Mouse (Mus musculus) heart, adult 10 weeks (tissue): Measurements from ENCODE around the gene Gm13694. TPM values are rescaled to one million over a fixed set of nuclear protein-coding genes. Genes with fewer than 3 reads are reported as not detected.

ENCODE experiments used
- polyA plus RNA-seq: library from polyadenylated mRNA; stranded (reverse); fragments of 350-450 nt; fragmentation: Illumina TruSeq; extraction: RNeasy Lipid Tissue Mini Kit (QIAGEN cat#74804); gene quantifications from one replicate; pipeline ENCODE4 v1.2.3, GENCODE M21; 2014; ENCODE audit warnings: low read depth, low replicate concordance

Gene Gm13694
- polyA plus RNA-seq, result not detected

DNA sequence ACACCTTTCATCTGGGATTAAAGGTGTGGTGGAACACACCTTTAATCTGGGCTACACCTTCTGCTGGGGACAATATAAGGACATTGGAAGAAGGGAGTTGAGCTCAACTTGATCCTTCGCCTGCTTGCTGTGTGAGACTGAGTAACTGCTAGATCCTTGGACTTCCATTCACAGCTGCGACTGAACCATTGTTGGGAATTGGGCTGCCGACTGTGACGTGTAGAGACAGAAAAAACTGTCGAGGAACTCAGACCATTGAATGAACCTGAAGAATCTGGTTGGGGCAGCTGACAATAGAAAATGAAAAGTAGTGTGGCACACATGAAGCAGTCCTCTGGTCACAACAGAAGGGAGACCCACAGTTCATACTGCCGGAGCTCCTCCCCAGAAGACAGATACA is at the start of gene Gm13694:
Gm13694 (plus strand) TSS at position 301 of the 400 bp plus-strand sequence.

DNA sequence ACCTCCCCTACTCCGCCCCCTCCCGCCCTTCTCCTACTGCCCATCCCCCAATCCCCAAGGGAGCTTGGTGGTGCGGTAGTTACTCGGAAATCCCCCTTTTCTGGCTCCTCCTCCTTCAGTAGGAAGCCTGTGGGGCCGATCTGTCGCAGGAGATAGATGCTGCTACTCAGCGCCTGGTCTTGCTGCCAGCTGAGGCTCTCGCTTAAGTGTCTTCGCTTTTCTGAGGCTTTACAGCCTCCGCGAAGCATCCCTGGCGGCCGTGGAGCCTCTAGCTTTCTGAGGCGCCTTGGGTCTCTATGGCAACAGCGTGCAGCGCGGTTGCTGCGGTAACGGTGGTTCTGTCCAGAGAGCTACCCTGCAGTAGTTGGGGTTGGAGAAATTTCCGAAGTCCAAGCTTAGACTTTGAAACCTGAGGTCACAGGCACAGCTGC is 37.8 kb upstream of the Gm13694 start, which contains the start of gene Zswim2:
Zswim2 (minus strand) TSS at position 298 of the 431 bp plus-strand sequence.

DNA sequence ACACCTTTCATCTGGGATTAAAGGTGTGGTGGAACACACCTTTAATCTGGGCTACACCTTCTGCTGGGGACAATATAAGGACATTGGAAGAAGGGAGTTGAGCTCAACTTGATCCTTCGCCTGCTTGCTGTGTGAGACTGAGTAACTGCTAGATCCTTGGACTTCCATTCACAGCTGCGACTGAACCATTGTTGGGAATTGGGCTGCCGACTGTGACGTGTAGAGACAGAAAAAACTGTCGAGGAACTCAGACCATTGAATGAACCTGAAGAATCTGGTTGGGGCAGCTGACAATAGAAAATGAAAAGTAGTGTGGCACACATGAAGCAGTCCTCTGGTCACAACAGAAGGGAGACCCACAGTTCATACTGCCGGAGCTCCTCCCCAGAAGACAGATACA is 23.3 kb upstream of the Gm13694 start, which contains the start of gene Gm13698:
Gm13698 (plus strand) TSS at position 301 of the 400 bp plus-strand sequence.

DNA sequence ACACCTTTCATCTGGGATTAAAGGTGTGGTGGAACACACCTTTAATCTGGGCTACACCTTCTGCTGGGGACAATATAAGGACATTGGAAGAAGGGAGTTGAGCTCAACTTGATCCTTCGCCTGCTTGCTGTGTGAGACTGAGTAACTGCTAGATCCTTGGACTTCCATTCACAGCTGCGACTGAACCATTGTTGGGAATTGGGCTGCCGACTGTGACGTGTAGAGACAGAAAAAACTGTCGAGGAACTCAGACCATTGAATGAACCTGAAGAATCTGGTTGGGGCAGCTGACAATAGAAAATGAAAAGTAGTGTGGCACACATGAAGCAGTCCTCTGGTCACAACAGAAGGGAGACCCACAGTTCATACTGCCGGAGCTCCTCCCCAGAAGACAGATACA is 17.5 kb upstream of the Gm13694 start, which contains the start of gene Gm13693:
Gm13693 (plus strand) TSS at position 301 of the 400 bp plus-strand sequence.

DNA sequence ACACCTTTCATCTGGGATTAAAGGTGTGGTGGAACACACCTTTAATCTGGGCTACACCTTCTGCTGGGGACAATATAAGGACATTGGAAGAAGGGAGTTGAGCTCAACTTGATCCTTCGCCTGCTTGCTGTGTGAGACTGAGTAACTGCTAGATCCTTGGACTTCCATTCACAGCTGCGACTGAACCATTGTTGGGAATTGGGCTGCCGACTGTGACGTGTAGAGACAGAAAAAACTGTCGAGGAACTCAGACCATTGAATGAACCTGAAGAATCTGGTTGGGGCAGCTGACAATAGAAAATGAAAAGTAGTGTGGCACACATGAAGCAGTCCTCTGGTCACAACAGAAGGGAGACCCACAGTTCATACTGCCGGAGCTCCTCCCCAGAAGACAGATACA is 11.7 kb upstream of the Gm13694 start, which contains the start of gene Gm13695:
Gm13695 (plus strand) TSS at position 301 of the 400 bp plus-strand sequence.

DNA sequence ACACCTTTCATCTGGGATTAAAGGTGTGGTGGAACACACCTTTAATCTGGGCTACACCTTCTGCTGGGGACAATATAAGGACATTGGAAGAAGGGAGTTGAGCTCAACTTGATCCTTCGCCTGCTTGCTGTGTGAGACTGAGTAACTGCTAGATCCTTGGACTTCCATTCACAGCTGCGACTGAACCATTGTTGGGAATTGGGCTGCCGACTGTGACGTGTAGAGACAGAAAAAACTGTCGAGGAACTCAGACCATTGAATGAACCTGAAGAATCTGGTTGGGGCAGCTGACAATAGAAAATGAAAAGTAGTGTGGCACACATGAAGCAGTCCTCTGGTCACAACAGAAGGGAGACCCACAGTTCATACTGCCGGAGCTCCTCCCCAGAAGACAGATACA is 5.9 kb upstream of the Gm13694 start, which contains the start of gene Gm13696:
Gm13696 (plus strand) TSS at position 301 of the 400 bp plus-strand sequence.

DNA sequence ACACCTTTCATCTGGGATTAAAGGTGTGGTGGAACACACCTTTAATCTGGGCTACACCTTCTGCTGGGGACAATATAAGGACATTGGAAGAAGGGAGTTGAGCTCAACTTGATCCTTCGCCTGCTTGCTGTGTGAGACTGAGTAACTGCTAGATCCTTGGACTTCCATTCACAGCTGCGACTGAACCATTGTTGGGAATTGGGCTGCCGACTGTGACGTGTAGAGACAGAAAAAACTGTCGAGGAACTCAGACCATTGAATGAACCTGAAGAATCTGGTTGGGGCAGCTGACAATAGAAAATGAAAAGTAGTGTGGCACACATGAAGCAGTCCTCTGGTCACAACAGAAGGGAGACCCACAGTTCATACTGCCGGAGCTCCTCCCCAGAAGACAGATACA is 5.7 kb downstream of the Gm13694 start, which contains the start of gene Gm13697:
Gm13697 (plus strand) TSS at position 301 of the 400 bp plus-strand sequence.

DNA sequence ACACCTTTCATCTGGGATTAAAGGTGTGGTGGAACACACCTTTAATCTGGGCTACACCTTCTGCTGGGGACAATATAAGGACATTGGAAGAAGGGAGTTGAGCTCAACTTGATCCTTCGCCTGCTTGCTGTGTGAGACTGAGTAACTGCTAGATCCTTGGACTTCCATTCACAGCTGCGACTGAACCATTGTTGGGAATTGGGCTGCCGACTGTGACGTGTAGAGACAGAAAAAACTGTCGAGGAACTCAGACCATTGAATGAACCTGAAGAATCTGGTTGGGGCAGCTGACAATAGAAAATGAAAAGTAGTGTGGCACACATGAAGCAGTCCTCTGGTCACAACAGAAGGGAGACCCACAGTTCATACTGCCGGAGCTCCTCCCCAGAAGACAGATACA is 11.5 kb downstream of the Gm13694 start, which contains the start of gene Gm13691:
Gm13691 (plus strand) TSS at position 301 of the 400 bp plus-strand sequence.

Other genes with a start within 250 kb of the Gm13694 start
- gene Fam171b, start 166.3 kb upstream of the Gm13694 start, polyA plus RNA-seq, result 0.55 TPM
- not detected for gene Zswim2, start 37.7 kb upstream of the Gm13694 start, polyA plus RNA-seq
- not detected for gene Gm13698, start 23.2 kb upstream of the Gm13694 start, polyA plus RNA-seq
- not detected for gene Gm13693, start 17.4 kb upstream of the Gm13694 start, polyA plus RNA-seq
- gene Gm13695, start 11.6 kb upstream of the Gm13694 start, polyA plus RNA-seq, result not detected
- gene Gm13696, start 5.8 kb upstream of the Gm13694 start, polyA plus RNA-seq, result not detected
- not detected for gene Gm13697, start 5.8 kb downstream of the Gm13694 start, polyA plus RNA-seq
- gene Gm13691, start 11.6 kb downstream of the Gm13694 start, polyA plus RNA-seq, result not detected